Mouse (Mus musculus): ENCODE measurements around the gene Etv6.

- TF ChIP-seq CTCF (conservative IDR thresholded peaks at IDR 0.05; ENCODE audit: insufficient read depth, insufficient read length, low read depth, low read length) (no peak), POLR2A (IDR thresholded peaks at IDR 0.05; ENCODE audit: low read depth, low read length) (no peak)
Measured at GRCm38 (mm10) chr6:134147596-134148442, 112.3 kb downstream of the Etv6 start.

Data from kidney, adult 2 months (tissue).